7 mouse cellular contexts compared by ENCODE assay signal in the genomic region with DNA sequence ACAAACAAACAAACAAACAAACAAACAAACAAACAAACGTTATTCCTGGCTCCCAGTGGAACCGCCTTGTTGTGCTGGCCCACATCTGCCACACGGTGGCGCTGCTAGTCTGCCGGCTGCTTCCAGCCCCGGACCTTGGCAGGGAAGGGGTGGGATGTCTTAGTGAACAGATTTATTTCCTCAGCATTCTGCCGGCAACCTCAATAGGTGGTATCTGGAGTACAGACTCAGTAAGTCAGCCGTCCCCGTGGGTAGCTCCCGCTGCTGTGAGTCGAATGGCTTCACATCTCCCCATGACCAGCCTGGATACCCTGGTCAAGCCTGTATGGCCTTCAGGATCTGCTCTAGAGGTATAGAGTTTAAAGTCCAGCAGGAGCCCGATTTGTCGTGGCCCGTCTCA. TPM values are rescaled to one million over a fixed set of nuclear protein-coding genes. Genes with fewer than 3 reads are reported as not detected.
DNase-seq lines count a peak whose midpoint lies in the region; ATAC-seq lines count a peak whose summit lies in the region.

No protein-coding gene starts in this region.

- WGBS in intestine, embryonic 15.5 days = 2% methylated on average over 14 of the region's 14 CpGs
- 15% methylated on average over 14 of the region's 14 CpGs for WGBS in midbrain, embryonic 11.5 days

- H3K27ac ChIP-seq in intestine, embryonic 15.5 days = peak overlapping the region; percentile 66
- no peak overlapping the region for H3K27ac ChIP-seq in midbrain, embryonic 11.5 days (ENCODE audit: low read depth, low read length)

- DNase-seq in adrenal gland, postnatal 10 days = peak; percentile 82
- peak; percentile 78 to 79 for DNase-seq in cerebellum, postnatal 36 days
- DNase-seq in gastrocnemius, postnatal 4 days (ENCODE audit: low spot score in 2 of 2) = peak; percentile 46 to 71
- DNase-seq in left cerebral cortex, postnatal 4 days = peak; percentile 83
- peak; percentile 96 for DNase-seq in midbrain, embryonic 11.5 days (ENCODE audit: low spot score, missing footprints)
- DNase-seq in spleen, postnatal 4 days (ENCODE audit: low spot score in 2 of 2) = peak; percentile 34 to 82

- H3K4me3 ChIP-seq in intestine, embryonic 15.5 days (replicated peaks) = peak overlapping the region; percentile 12; the same call in 1 of the 2 replicates
- H3K4me3 ChIP-seq in midbrain, embryonic 11.5 days (ENCODE audit: low read depth, low read length) = no peak overlapping the region

- H3K27me3 ChIP-seq in intestine, embryonic 15.5 days (replicated peaks) = no peaks in the 10 kb centered on the region
- H3K27me3 ChIP-seq in midbrain, embryonic 11.5 days (ENCODE audit: control insufficient read depth, insufficient read depth, low read length) = no peaks in the 10 kb centered on the region

- intact Hi-C loops in left cerebral cortex, postnatal 4 days (cut with DNase I) = loop anchor here (5.0 kb wide), 3 partner anchors 103 to 388 kb away; no protein-coding TSS in a partner anchor

- H3K9me3 ChIP-seq in intestine, embryonic 15.5 days = no peaks in the 10 kb centered on the region
- H3K9me3 ChIP-seq in midbrain, embryonic 11.5 days (ENCODE audit: control insufficient read depth, low read length) = no peaks in the 10 kb centered on the region

- no peak overlapping the region for H3K9ac ChIP-seq in intestine, embryonic 15.5 days
- no peak overlapping the region for H3K9ac ChIP-seq in midbrain, embryonic 11.5 days (ENCODE audit: low read length)

- H3K4me2 ChIP-seq in intestine, embryonic 15.5 days (replicated peaks) = peak overlapping the region; percentile 55
- peak overlapping the region; percentile 24; the same call in 1 of the 2 replicates for H3K4me2 ChIP-seq in midbrain, embryonic 11.5 days

- no peaks in the 10 kb centered on the region for H3K36me3 ChIP-seq in intestine, embryonic 15.5 days
- H3K36me3 ChIP-seq in midbrain, embryonic 11.5 days (ENCODE audit: control insufficient read depth, insufficient read depth, low read length) = no peaks in the 10 kb centered on the region

- peaks cover 23% of the 10 kb centered on the region for H3K4me1 ChIP-seq in intestine, embryonic 15.5 days (replicated peaks)
- peaks cover 4% of the 10 kb centered on the region for H3K4me1 ChIP-seq in midbrain, embryonic 11.5 days (ENCODE audit: control insufficient read depth, insufficient read depth, low read length)

- ATAC-seq in intestine, embryonic 15.5 days = peak; percentile 82
- peak; percentile 56; the same call in 1 of the 2 replicates for ATAC-seq in midbrain, embryonic 11.5 days (ENCODE audit: low FRiP score)

RNA-seq across cellular contexts. Expression of a gene that starts 13.3 kb away (rescaled TPM):
- 10 to 100 TPM; 55.2 to 69.6 TPM for total RNA-seq in adrenal gland, postnatal 10 days (2021)
- 10 to 100 TPM; 72.7 to 80.4 TPM for total RNA-seq in gastrocnemius, postnatal 4 days (2021)
- 52.7 and 54.9 TPM in 2 replicates for polyA plus RNA-seq in intestine, embryonic 15.5 days (2015; fragmentation: Nextera tagmentation; extraction: Ambion mirVana)
- total RNA-seq in left cerebral cortex, postnatal 4 days (2021) = 100 to 1,000 TPM; 125 to 135 TPM
- polyA plus RNA-seq in midbrain, embryonic 11.5 days (2014; fragmentation: Nextera tagmentation; extraction: Ambion mirVana) = 32.6 and 42.3 TPM in 2 replicates
